Mouse (Mus musculus) embryonic fibroblast, embryonic 13.5 days (primary cell): ENCODE data around the gene Lsm6.

Experiments used
- CTCF ChIP-seq: IDR thresholded peaks from 2 replicates; pipeline ENCODE4 v1.5.1; 2011; ENCODE audit warnings: mild to moderate bottlenecking, control low read depth, low read length, moderate library complexity, borderline replicate concordance; ENCODE audit not compliant: insufficient read depth
- POLR2A ChIP-seq: IDR thresholded peaks from 2 replicates; pipeline ENCODE4 v1.6.1; 2011; ENCODE audit warnings: low read depth, mild to moderate bottlenecking, control low read depth, low read length, moderate library complexity

GRCm38 (mm10) chr8:78867036-78867435 is 46.1 kb upstream of the Lsm6 start:
- TF ChIP-seq CTCF (no peak), POLR2A (no peak)
